Mouse (Mus musculus) stomach, embryonic 14.5 days (tissue): ENCODE data around the gene Erbin. TPM values are rescaled to one million over a fixed set of nuclear protein-coding genes. Genes with fewer than 3 reads are reported as not detected.

Experiments used
- ATAC-seq: fragments of 200-750 bp; cut with Nextera tagmentation; 2 replicates; pipeline ENCODE4 v1.8.0; 2017; ENCODE audit warnings: low read depth, moderate TSS enrichment; ENCODE audit not compliant: insufficient number of reproducible peaks, insufficient read depth, low FRiP score
- H3K27ac ChIP-seq: fragments of 300-500 bp; sonication (generic); 2 replicates; pipeline ENCODE4 v1.5.1; 2014; ENCODE audit warnings: mild to moderate bottlenecking, low read length, moderate library complexity, mixed read lengths
- H3K27me3 ChIP-seq: fragments of 300-500 bp; sonication (generic); 2 replicates; pipeline ENCODE4 v1.6.1; 2014; ENCODE audit warnings: low read length, control low read depth, mixed read lengths; ENCODE audit not compliant: control insufficient read depth, insufficient read depth
- H3K36me3 ChIP-seq: fragments of 300-500 bp; sonication (generic); 2 replicates; pipeline ENCODE4 v1.6.1; 2014; ENCODE audit warnings: mild to moderate bottlenecking, control low read depth, low read length, moderate library complexity, mixed read lengths; ENCODE audit not compliant: control insufficient read depth, insufficient read depth
- H3K4me1 ChIP-seq: fragments of 300-500 bp; sonication (generic); 2 replicates; pipeline ENCODE4 v1.6.1; 2014; ENCODE audit warnings: low read length, control low read depth, mixed read lengths; ENCODE audit not compliant: control insufficient read depth, insufficient read depth
- H3K4me2 ChIP-seq: fragments of 300-500 bp; sonication (generic); replicated peaks from 2 replicates; pipeline ENCODE4 v1.6.1; 2014; ENCODE audit warnings: low read depth, low read length, control low read depth
- H3K4me3 ChIP-seq: fragments of 300-500 bp; sonication (generic); 2 replicates; pipeline ENCODE4 v1.5.1; 2014; ENCODE audit warnings: low read depth, low read length, control low read depth
- H3K9ac ChIP-seq: fragments of 300-500 bp; sonication (generic); replicated peaks from 2 replicates; pipeline ENCODE4 v1.6.1; 2014; ENCODE audit warnings: low read depth, mild to moderate bottlenecking, control low read depth, low read length, moderate library complexity, mixed read lengths
- H3K9me3 ChIP-seq: fragments of 300-500 bp; sonication (generic); 2 replicates; pipeline ENCODE4 v1.6.1; 2016; ENCODE audit warnings: low read depth, low read length, control low read depth; ENCODE audit not compliant: control insufficient read depth
- WGBS: fragments of 180-500 bp; shearing (Covaris S2); extraction: QIAGEN DNeasy Blood & Tissue Kit; methylation state at CpG from one replicate; pipeline ENCODE4 v1.1.7; 2014; 5-methylcytosine and 5-hydroxymethylcytosine counted together
- polyA plus RNA-seq: library from polyadenylated mRNA; unstranded; fragments of >200 nt; fragmentation: Nextera tagmentation; extraction: Ambion mirVana; gene quantifications from 2 replicates; pipeline ENCODE4 v1.2.1, GENCODE M21; 2014

The Erbin gene
- polyA plus RNA-seq, 1 experiment from 2014 or later: 39.8 TPM

DNA sequence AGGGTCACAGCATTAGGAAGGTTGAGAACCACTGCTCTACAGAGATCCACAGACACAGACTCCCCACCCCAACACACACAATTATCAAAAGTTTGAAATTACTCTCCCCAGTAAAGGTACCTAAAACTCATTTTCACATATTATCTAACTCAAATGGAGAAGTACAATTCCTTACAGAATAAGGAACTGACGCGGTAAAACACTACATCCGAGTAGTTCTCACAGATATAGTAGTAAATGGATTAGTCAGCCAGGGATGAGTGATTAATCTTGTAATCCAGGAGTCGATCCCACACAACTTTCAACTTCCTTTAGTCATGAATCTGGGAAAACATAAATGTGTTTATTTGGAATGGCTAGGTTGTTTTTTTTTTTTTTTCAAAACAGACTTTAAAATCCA is 22.7 kb downstream of the Erbin start:
- Histone ChIP-seq H3K27ac (no peak overlapping the region), H3K4me3 (no peak overlapping the region), H3K9ac (no peak overlapping the region), H3K9me3 (no peaks in the 10 kb centered on the region), H3K36me3 (no peaks in the 10 kb centered on the region), H3K4me2 (no peak overlapping the region), H3K4me1 (no peaks in the 10 kb centered on the region), H3K27me3 (no peaks in the 10 kb centered on the region)
- no peak for ATAC-seq
- 91% methylated on average over 4 of the region's 4 CpGs for WGBS

DNA sequence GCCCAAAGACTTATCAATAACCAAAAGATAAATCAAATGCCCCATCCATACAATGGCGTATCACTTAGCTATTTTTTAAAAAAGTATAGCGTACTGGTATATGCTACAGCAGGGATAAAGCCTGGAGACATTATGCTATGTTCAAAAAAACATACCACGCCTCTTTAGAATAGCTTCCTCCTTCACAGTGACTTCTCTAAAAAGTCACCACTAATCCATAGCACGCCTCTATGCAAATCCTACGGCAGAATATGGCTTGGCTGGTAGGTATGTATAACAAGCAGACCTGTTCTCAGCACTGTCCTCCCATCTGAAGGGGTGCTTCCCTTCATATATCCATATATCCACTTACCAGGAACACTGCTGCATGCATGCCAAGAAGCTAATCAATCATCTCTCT is 27.2 kb downstream of the Erbin start:
- H3K9ac ChIP-seq: no peak overlapping the region
- H3K4me3 ChIP-seq: no peak overlapping the region
- H3K27me3 ChIP-seq: no peaks in the 10 kb centered on the region
- H3K4me2 ChIP-seq: no peak overlapping the region
- H3K27ac ChIP-seq: no peak overlapping the region
- H3K9me3 ChIP-seq: no peaks in the 10 kb centered on the region
- WGBS: 91% methylated on average over 5 of the region's 5 CpGs
- H3K36me3 ChIP-seq: no peaks in the 10 kb centered on the region
- peaks cover 6% of the 10 kb centered on the region; the same call in 1 of the 2 replicates for H3K4me1 ChIP-seq
- ATAC-seq: no peak

DNA sequence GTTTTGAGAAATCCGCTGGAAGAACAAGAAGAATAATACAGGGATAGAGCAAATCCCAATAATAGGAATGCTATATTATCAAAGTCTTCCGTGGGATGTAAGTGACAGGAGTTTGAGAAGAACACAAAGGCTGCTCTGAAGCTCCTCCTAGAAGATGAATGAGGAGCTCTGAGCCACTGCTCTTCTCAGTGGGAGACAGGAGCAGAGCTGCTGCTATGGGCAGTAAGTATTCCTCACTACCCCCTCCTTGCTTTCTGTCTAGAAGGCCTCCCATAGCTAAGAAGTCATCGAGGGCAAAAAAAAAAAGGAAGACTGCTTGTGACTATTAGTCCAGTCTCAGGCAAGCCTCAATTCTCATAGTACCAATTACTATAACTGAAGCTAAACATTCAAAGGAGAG is 30.3 kb downstream of the Erbin start:
- H3K4me2 ChIP-seq: no peak overlapping the region
- no peaks in the 10 kb centered on the region for H3K27me3 ChIP-seq
- no peak overlapping the region for H3K27ac ChIP-seq
- H3K9ac ChIP-seq: no peak overlapping the region
- peaks cover 4% of the 10 kb centered on the region; the same call in 1 of the 2 replicates for H3K36me3 ChIP-seq
- peaks cover 6% of the 10 kb centered on the region; the same call in 1 of the 2 replicates for H3K4me1 ChIP-seq
- no peaks in the 10 kb centered on the region for H3K9me3 ChIP-seq
- no peak for ATAC-seq
- H3K4me3 ChIP-seq: no peak overlapping the region
- WGBS: 57% methylated on average over 3 of the region's 3 CpGs

DNA sequence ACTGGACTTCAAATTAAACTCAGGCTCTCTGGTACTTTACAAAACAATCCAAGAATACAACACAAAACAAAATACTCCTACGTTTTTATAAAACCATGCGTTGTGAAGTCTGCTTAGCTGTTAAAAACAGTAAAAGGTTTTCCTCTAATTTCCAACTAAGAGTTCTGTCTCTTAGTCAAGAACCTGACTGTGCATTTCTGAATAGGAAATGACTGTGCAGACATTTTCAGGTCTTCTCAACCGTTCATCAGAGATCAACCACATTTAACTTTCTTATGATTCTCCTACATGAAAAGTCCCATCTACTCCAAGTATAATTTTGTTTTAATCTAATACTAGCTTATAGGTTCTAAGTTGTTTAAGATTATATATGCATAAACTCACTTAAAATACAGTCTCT is 33.8 kb downstream of the Erbin start:
- Histone ChIP-seq H3K36me3 (peaks cover 7% of the 10 kb centered on the region; the same call in 1 of the 2 replicates), H3K4me2 (no peak overlapping the region), H3K4me1 (peaks cover 6% of the 10 kb centered on the region; the same call in 1 of the 2 replicates), H3K27ac (no peak overlapping the region), H3K4me3 (no peak overlapping the region), H3K9me3 (no peaks in the 10 kb centered on the region), H3K9ac (no peak overlapping the region), H3K27me3 (no peaks in the 10 kb centered on the region)
- no peak for ATAC-seq
- 92% methylated on average over 3 of the region's 3 CpGs for whole genome bisulfite sequencing

GRCm38 (mm10) chr13:103881200-103881599 is 39.1 kb downstream of the Erbin start:
- no peak for ATAC-seq

DNA sequence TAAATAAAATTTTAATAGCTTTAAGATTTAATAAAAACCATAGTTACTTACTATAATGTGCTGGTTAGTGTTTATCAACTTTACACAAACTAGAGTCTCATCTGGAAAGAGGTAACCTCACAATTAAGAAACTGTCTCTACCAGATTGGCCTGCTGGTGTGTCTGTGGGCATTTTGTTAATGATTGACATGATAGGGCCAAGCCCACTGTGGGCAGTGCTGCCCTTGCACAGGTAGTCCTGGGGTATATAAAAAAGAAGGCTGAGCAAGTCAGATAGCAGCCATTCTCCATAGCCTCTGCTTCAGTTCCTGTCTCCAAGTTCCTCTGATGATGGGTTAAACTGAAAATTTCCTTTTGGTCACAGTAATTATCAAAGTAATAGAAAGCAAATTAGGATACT is 43.6 kb downstream of the Erbin start:
- Histone ChIP-seq H3K9me3 (no peaks in the 10 kb centered on the region), H3K27ac (no peak overlapping the region), H3K9ac (no peak overlapping the region), H3K27me3 (no peaks in the 10 kb centered on the region), H3K36me3 (peaks cover 18% of the 10 kb centered on the region; the same call in 1 of the 2 replicates), H3K4me1 (no peaks in the 10 kb centered on the region), H3K4me2 (no peak overlapping the region), H3K4me3 (no peak overlapping the region)
- ATAC-seq: no peak

More at GRCm38 (mm10) chr13:103881200-103881599, 39.1 kb downstream of the Erbin start:
- Histone ChIP-seq H3K4me2 (no peak overlapping the region), H3K4me1 (no peaks in the 10 kb centered on the region), H3K9ac (no peak overlapping the region), H3K36me3 (peaks cover 20% of the 10 kb centered on the region; the same call in 1 of the 2 replicates), H3K27ac (no peak overlapping the region), H3K27me3 (no peaks in the 10 kb centered on the region), H3K9me3 (no peaks in the 10 kb centered on the region), H3K4me3 (no peak overlapping the region)
- WGBS: 92% methylated on average over 4 of the region's 4 CpGs

GRCm38 (mm10) chr13:103875823-103876514 is 44.3 kb downstream of the Erbin start:
- H3K4me1 ChIP-seq: no peaks in the 10 kb centered on the region
- no peak for ATAC-seq
- H3K9ac ChIP-seq: no peak overlapping the region
- 81% methylated on average over 6 of the region's 6 CpGs for WGBS
- H3K4me3 ChIP-seq: no peak overlapping the region
- no peaks in the 10 kb centered on the region for H3K27me3 ChIP-seq
- H3K36me3 ChIP-seq: peaks cover 12% of the 10 kb centered on the region; the same call in 1 of the 2 replicates
- no peak overlapping the region for H3K4me2 ChIP-seq
- no peaks in the 10 kb centered on the region for H3K9me3 ChIP-seq
- no peak overlapping the region for H3K27ac ChIP-seq

DNA sequence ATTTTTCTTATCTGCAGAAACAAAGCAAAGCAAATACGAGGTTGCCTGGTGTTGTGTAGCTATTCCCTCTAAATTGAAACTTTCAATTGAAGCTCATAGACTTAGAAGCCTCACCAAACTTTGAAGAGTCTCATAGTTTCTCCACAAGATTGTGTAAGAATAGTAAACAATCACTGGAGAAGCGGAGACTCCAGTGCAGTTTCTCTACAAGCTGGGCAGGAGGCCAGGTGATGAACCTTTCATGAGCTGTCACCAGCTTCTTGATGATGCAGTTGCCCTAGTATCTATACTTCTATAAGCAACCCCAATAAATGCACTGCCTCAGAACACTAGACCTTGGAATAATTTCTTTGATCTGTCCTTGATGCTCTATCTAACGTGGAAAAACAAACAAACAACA is 49.5 kb downstream of the Erbin start:
- H3K9ac ChIP-seq: no peak overlapping the region
- peaks cover 13% of the 10 kb centered on the region for H3K36me3 ChIP-seq
- 71% methylated on average over 3 of the region's 3 CpGs for WGBS
- H3K9me3 ChIP-seq: no peaks in the 10 kb centered on the region
- H3K4me2 ChIP-seq: no peak overlapping the region
- no peak overlapping the region for H3K4me3 ChIP-seq
- no peaks in the 10 kb centered on the region for H3K4me1 ChIP-seq
- H3K27ac ChIP-seq: no peak overlapping the region
- no peak for ATAC-seq
- no peaks in the 10 kb centered on the region for H3K27me3 ChIP-seq

DNA sequence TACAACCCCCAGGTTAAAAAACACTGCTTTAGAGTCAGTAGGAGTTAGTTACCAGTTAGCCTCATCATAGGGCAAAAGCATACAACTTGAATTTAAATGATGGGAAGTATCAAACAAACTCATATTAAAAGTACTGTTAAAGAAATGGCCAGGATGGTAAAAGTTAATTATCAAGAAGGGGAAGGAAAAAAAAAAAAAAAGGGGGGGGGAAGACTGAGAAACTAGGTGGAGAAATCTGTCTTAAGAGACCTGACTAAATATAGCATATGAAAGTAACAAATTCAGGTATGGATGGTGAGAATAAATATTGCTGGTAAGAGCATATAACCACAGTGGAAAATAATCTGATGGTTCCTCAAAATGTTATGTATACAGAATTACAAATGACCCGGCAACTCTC is 50.2 kb downstream of the Erbin start:
- Histone ChIP-seq H3K4me3 (no peak overlapping the region), H3K9me3 (no peaks in the 10 kb centered on the region), H3K27ac (no peak overlapping the region), H3K9ac (no peak overlapping the region), H3K4me2 (no peak overlapping the region), H3K36me3 (peaks cover 14% of the 10 kb centered on the region), H3K27me3 (no peaks in the 10 kb centered on the region), H3K4me1 (no peaks in the 10 kb centered on the region)
- WGBS: 94% methylated on average over 1 of the region's 1 CpGs
- no peak for ATAC-seq
